12 mouse cellular contexts compared by ENCODE assay signal in the genomic region with DNA sequence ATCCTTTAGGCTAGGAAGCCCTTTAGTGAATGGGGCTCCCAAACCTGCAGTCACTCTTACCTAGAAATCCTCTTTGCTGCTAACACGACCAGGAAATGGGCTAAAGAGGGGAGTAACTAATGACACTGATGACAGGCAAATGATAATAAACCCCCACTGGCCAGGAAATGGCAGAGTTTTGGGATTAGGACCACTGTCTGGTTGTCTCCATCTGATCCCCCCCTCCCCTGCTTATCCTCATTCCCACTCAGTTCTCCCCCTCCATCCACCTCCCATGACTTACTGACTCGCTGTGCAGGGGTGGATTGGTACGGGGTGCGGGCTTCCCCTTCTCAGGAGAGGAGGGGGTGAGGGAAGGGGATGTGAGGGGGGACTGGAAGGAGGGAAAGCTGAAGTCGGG. TPM values are rescaled to one million over a fixed set of nuclear protein-coding genes. Genes with fewer than 3 reads are reported as not detected.
DNase-seq lines count a peak whose midpoint lies in the region; ATAC-seq and TF ChIP-seq lines count a peak whose summit lies in the region.
"Had no signal": no experiment of that assay in that cellular context is flagged by ENCODE, and none has a peak within 500 bp of the region (broad histone marks: within the 10 kb centered on the region; RNA-seq: fewer than 3 reads in every experiment).

No protein-coding gene starts in this region.

- 59% methylated on average over 5 of the region's 5 CpGs for WGBS in heart, adult 2 months
- WGBS in midbrain, embryonic 10.5 days, result 46% methylated on average over 5 of the region's 5 CpGs
- 45% methylated on average over 5 of the region's 5 CpGs for WGBS in midbrain, embryonic 14.5 days
- WGBS in intestine, embryonic 16.5 days, result 42% methylated on average over 5 of the region's 5 CpGs
- WGBS in small intestine, adult 2 months, result 42% methylated on average over 5 of the region's 5 CpGs

- no peak for TF ChIP-seq POLR2A in heart, adult 2 months (IDR thresholded peaks at IDR 0.05; ENCODE audit: insufficient read depth, low read depth, low read length)
- no peak for TF ChIP-seq POLR2A in small intestine, adult 2 months (IDR thresholded peaks at IDR 0.05; ENCODE audit: low read depth, low read length)

- no peaks in the 10 kb centered on the region for H3K79me2 ChIP-seq in heart, adult 2 months (replicated peaks; ENCODE audit: control insufficient read depth, insufficient read depth, low read length)

- no peak for ATAC-seq in midbrain, embryonic 14.5 days (ENCODE audit: low FRiP score, low TSS enrichment)
- ATAC-seq in intestine, embryonic 16.5 days, result no peak
- ATAC-seq: forebrain, embryonic 16.5 days had no signal

- no peaks in the 10 kb centered on the region; the same call in 1 of the 2 replicates for H3K4me1 ChIP-seq in heart, adult 2 months (ENCODE audit: control insufficient read depth, insufficient read depth, low read length)
- H3K4me1 ChIP-seq in midbrain, embryonic 10.5 days, result peaks cover 45% of the 10 kb centered on the region
- H3K4me1 ChIP-seq in midbrain, embryonic 14.5 days (ENCODE audit: control insufficient read depth, insufficient read depth, low read length), result peaks cover 33% of the 10 kb centered on the region
- H3K4me1 ChIP-seq in intestine, embryonic 16.5 days (ENCODE audit: control insufficient read depth, insufficient read depth, low read length), result peaks cover 21% of the 10 kb centered on the region
- peaks cover 3% of the 10 kb centered on the region for H3K4me1 ChIP-seq in small intestine, adult 2 months (ENCODE audit: control insufficient read depth, insufficient read depth, insufficient read length, low read length)

- DNase-seq in heart, adult 2 months, result no peak
- no peak for DNase-seq in heart, adult 18-20 months
- no peak for DNase-seq in midbrain, embryonic 10.5 days (ENCODE audit: low spot score)
- DNase-seq in midbrain, embryonic 14.5 days, result no peak
- DNase-seq in spleen, adult 18-20 months, result no peak
- DNase-seq in adrenal gland, postnatal 25 days, result no peak
- DNase-seq: cerebellum, adult 9-11 months; right cerebral cortex, postnatal 25 days had no signal

- no peak for TF ChIP-seq CTCF in heart, adult 2 months (IDR thresholded peaks at IDR 0.05)
- TF ChIP-seq CTCF in small intestine, adult 2 months (IDR thresholded peaks at IDR 0.05; ENCODE audit: extremely low read depth, insufficient read length, insufficient replicate concordance, low read depth, low read length), result no peak

- no peaks in the 10 kb centered on the region for H3K36me3 ChIP-seq in heart, adult 2 months (ENCODE audit: control insufficient read depth, insufficient read depth, low read length)
- no peaks in the 10 kb centered on the region for H3K36me3 ChIP-seq in midbrain, embryonic 10.5 days
- no peaks in the 10 kb centered on the region for H3K36me3 ChIP-seq in midbrain, embryonic 14.5 days (ENCODE audit: control insufficient read depth, insufficient read depth, low read length)
- H3K36me3 ChIP-seq in intestine, embryonic 16.5 days (ENCODE audit: control insufficient read depth, insufficient read depth, low read length), result no peaks in the 10 kb centered on the region
- H3K36me3 ChIP-seq in small intestine, adult 2 months (ENCODE audit: control insufficient read depth, insufficient read depth, low read length), result no peaks in the 10 kb centered on the region

- no peak overlapping the region for H3K4me3 ChIP-seq in heart, adult 2 months
- H3K4me3 ChIP-seq in midbrain, embryonic 10.5 days, result peak overlapping the region; percentile 63; the same call in 1 of the 2 replicates
- no peak overlapping the region for H3K4me3 ChIP-seq in midbrain, embryonic 14.5 days (replicated peaks; ENCODE audit: low read depth, low read length)
- H3K4me3 ChIP-seq in intestine, embryonic 16.5 days (ENCODE audit: low read length), result peak overlapping the region; percentile 75
- H3K4me3 ChIP-seq in small intestine, adult 2 months (ENCODE audit: low read depth, low read length), result peak overlapping the region; percentile 9; the same call in 1 of the 2 replicates

- H3K27ac ChIP-seq in heart, adult 2 months, result peak overlapping the region; percentile 91
- H3K27ac ChIP-seq in midbrain, embryonic 10.5 days (replicated peaks), result no peak overlapping the region
- no peak overlapping the region for H3K27ac ChIP-seq in midbrain, embryonic 14.5 days (replicated peaks; ENCODE audit: low read depth, low read length)
- H3K27ac ChIP-seq in intestine, embryonic 16.5 days (ENCODE audit: low read length), result no peak overlapping the region
- no peak overlapping the region for H3K27ac ChIP-seq in small intestine, adult 2 months (ENCODE audit: insufficient read depth, low read depth, low read length)
- H3K27ac ChIP-seq: layer of hippocampus, adult 2 months had no signal

- TF ChIP-seq EP300 in heart, adult 2 months (IDR thresholded peaks at IDR 0.05; ENCODE audit: insufficient read depth, low read depth, low read length), result no peak

- no peak overlapping the region for H3K9ac ChIP-seq in heart, adult 2 months (ENCODE audit: low read depth, low read length)
- no peak overlapping the region for H3K9ac ChIP-seq in midbrain, embryonic 14.5 days (replicated peaks; ENCODE audit: low read length)
- no peak overlapping the region; the same call in 1 of the 2 replicates for H3K9ac ChIP-seq in intestine, embryonic 16.5 days (ENCODE audit: low read depth, low read length)

- no peaks in the 10 kb centered on the region; the same call in 1 of the 2 replicates for H3K9me3 ChIP-seq in midbrain, embryonic 10.5 days (replicated peaks)
- no peaks in the 10 kb centered on the region for H3K9me3 ChIP-seq in midbrain, embryonic 14.5 days (ENCODE audit: control insufficient read depth, low read length)
- no peaks in the 10 kb centered on the region for H3K9me3 ChIP-seq in intestine, embryonic 16.5 days (ENCODE audit: control insufficient read depth, low read length)

- no peak overlapping the region for H3K4me2 ChIP-seq in midbrain, embryonic 14.5 days (ENCODE audit: low read length)
- H3K4me2 ChIP-seq in intestine, embryonic 16.5 days (ENCODE audit: low read depth, low read length), result peak overlapping the region; percentile 99

- H3K27me3 ChIP-seq in heart, adult 2 months (ENCODE audit: control insufficient read depth, insufficient read depth, low read length), result no peaks in the 10 kb centered on the region
- H3K27me3 ChIP-seq in midbrain, embryonic 10.5 days (ENCODE audit: low read depth, poor library complexity, severe bottlenecking), result peaks cover 74% of the 10 kb centered on the region
- peaks cover 54% of the 10 kb centered on the region for H3K27me3 ChIP-seq in midbrain, embryonic 14.5 days (ENCODE audit: control insufficient read depth, insufficient read depth, low read length)
- H3K27me3 ChIP-seq in intestine, embryonic 16.5 days (replicated peaks; ENCODE audit: control insufficient read depth, insufficient read depth, low read length), result no peaks in the 10 kb centered on the region; the same call in 1 of the 2 replicates
- H3K27me3 ChIP-seq in small intestine, adult 2 months (ENCODE audit: control insufficient read depth, insufficient read depth, low read length), result no peaks in the 10 kb centered on the region

- intact Hi-C loops in heart, adult 2 months (cut with DNase I), result no loop called here

RNA-seq across cellular contexts. Expression of a gene that starts 3.2 kb away (rescaled TPM):
- total RNA-seq in heart, adult 2 months (2021), result 10 to 100 TPM; 21.5 to 22.5 TPM
- polyA plus RNA-seq in heart, adult 2 months (2012; rRNA removed), result 16.3 and 24.7 TPM in 2 replicates
- total RNA-seq in heart, adult 18-20 months (2021), result 10 to 100 TPM; 21.8 to 23.6 TPM
- 0.98 and 1.7 TPM in 2 replicates for polyA plus RNA-seq in midbrain, embryonic 10.5 days (2016; fragmentation: Nextera tagmentation; extraction: Ambion mirVana)
- polyA plus RNA-seq in midbrain, embryonic 14.5 days (2014; fragmentation: Nextera tagmentation; extraction: Ambion mirVana), result 0.67 and 1.1 TPM in 2 replicates
- polyA plus RNA-seq in intestine, embryonic 16.5 days (2015; fragmentation: Nextera tagmentation; extraction: Ambion mirVana), result 1.4 and 1.8 TPM in 2 replicates
- polyA plus RNA-seq in small intestine, adult 2 months (2012; rRNA removed), result 20.8 and 24.4 TPM in 2 replicates
- total RNA-seq in adrenal gland, postnatal 25 days (2021), result 37.0 and 43.7 TPM in 2 replicates

RNA-seq across cellular contexts. Expression of a gene that starts 9.5 kb away (rescaled TPM):
- total RNA-seq in heart, adult 2 months (2021), result 10 to 100 TPM in 1 of 2 experiments, 1 to 10 TPM in 1; 7.9 to 10.2 TPM
- polyA plus RNA-seq in heart, adult 2 months (2012; rRNA removed), result 31.5 and 32.2 TPM in 2 replicates
- 10 to 100 TPM; 10.2 TPM for total RNA-seq in heart, adult 18-20 months (2021)
- 38.9 TPM in 2 replicates for polyA plus RNA-seq in midbrain, embryonic 10.5 days (2016; fragmentation: Nextera tagmentation; extraction: Ambion mirVana)
- 44.3 and 47.9 TPM in 2 replicates for polyA plus RNA-seq in midbrain, embryonic 14.5 days (2014; fragmentation: Nextera tagmentation; extraction: Ambion mirVana)
- 21.4 and 22.5 TPM in 2 replicates for polyA plus RNA-seq in intestine, embryonic 16.5 days (2015; fragmentation: Nextera tagmentation; extraction: Ambion mirVana)
- polyA plus RNA-seq in small intestine, adult 2 months (2012; rRNA removed), result 21.8 and 33.2 TPM in 2 replicates
- 12.7 and 20.3 TPM in 2 replicates for total RNA-seq in adrenal gland, postnatal 25 days (2021)

RNA-seq across cellular contexts. Expression of a gene that starts 15.1 kb away (rescaled TPM):
- total RNA-seq in heart, adult 2 months (2021), result not detected
- 1.1 TPM in 1 of 2 replicates, not detected in the other for polyA plus RNA-seq in heart, adult 2 months (2012; rRNA removed)
- total RNA-seq in heart, adult 18-20 months (2021), result under 1 TPM in 1 of 2 experiments, not detected in 1; 0.22 TPM
- 2.7 and 3.2 TPM in 2 replicates for polyA plus RNA-seq in midbrain, embryonic 10.5 days (2016; fragmentation: Nextera tagmentation; extraction: Ambion mirVana)
- polyA plus RNA-seq in midbrain, embryonic 14.5 days (2014; fragmentation: Nextera tagmentation; extraction: Ambion mirVana), result 32.8 and 46.5 TPM in 2 replicates
- 1.6 and 2.1 TPM in 2 replicates for polyA plus RNA-seq in intestine, embryonic 16.5 days (2015; fragmentation: Nextera tagmentation; extraction: Ambion mirVana)
- 0.23 and 0.25 TPM in 2 replicates for polyA plus RNA-seq in small intestine, adult 2 months (2012; rRNA removed)
- 2.0 TPM in 1 of 2 replicates, not detected in the other for total RNA-seq in adrenal gland, postnatal 25 days (2021)

RNA-seq across cellular contexts. Expression of a gene that starts 28.8 kb away (rescaled TPM):
- total RNA-seq in heart, adult 2 months (2021), result 10 to 100 TPM; 51.8 to 59.3 TPM
- 62.9 and 72.6 TPM in 2 replicates for polyA plus RNA-seq in heart, adult 2 months (2012; rRNA removed)
- total RNA-seq in heart, adult 18-20 months (2021), result 10 to 100 TPM; 55.0 to 56.6 TPM
- 30.1 and 33.3 TPM in 2 replicates for polyA plus RNA-seq in midbrain, embryonic 10.5 days (2016; fragmentation: Nextera tagmentation; extraction: Ambion mirVana)
- polyA plus RNA-seq in midbrain, embryonic 14.5 days (2014; fragmentation: Nextera tagmentation; extraction: Ambion mirVana), result 38.3 and 47.7 TPM in 2 replicates
- 21.6 and 22.0 TPM in 2 replicates for polyA plus RNA-seq in intestine, embryonic 16.5 days (2015; fragmentation: Nextera tagmentation; extraction: Ambion mirVana)
- 43.6 and 72.4 TPM in 2 replicates for polyA plus RNA-seq in small intestine, adult 2 months (2012; rRNA removed)
- 54.4 and 61.9 TPM in 2 replicates for total RNA-seq in adrenal gland, postnatal 25 days (2021)

RNA-seq across cellular contexts. Expression of a gene that starts 31.1 kb away (rescaled TPM):
- total RNA-seq in heart, adult 2 months (2021), result 10 to 100 TPM; 16.6 to 20.5 TPM
- polyA plus RNA-seq in heart, adult 2 months (2012; rRNA removed), result 21.0 and 23.5 TPM in 2 replicates
- 10 to 100 TPM; 17.2 to 17.5 TPM for total RNA-seq in heart, adult 18-20 months (2021)
- 65.0 and 81.4 TPM in 2 replicates for polyA plus RNA-seq in midbrain, embryonic 10.5 days (2016; fragmentation: Nextera tagmentation; extraction: Ambion mirVana)
- polyA plus RNA-seq in midbrain, embryonic 14.5 days (2014; fragmentation: Nextera tagmentation; extraction: Ambion mirVana), result 38.3 and 41.3 TPM in 2 replicates
- 82.6 and 87.2 TPM in 2 replicates for polyA plus RNA-seq in intestine, embryonic 16.5 days (2015; fragmentation: Nextera tagmentation; extraction: Ambion mirVana)
- polyA plus RNA-seq in small intestine, adult 2 months (2012; rRNA removed), result 31.7 and 64.7 TPM in 2 replicates
- 47.6 and 59.4 TPM in 2 replicates for total RNA-seq in adrenal gland, postnatal 25 days (2021)

Comparison
In these comparisons a context has a peak if more than half of its experiments do, and no peak if none do; other contexts are left out.
1. H3K4me3 ChIP-seq: peak in midbrain, embryonic 10.5 days (single experiment), intestine, embryonic 16.5 days (single experiment) and small intestine, adult 2 months (single experiment); none in heart, adult 2 months (single experiment) and midbrain, embryonic 14.5 days (single experiment).